Mouse (Mus musculus) spleen, adult 2 months (tissue): Measurements from ENCODE around the gene Heg1. TPM values are rescaled to one million over a fixed set of nuclear protein-coding genes. Genes with fewer than 3 reads are reported as not detected.

Experiments used
- DNase-seq, 2 experiments: peaks; one replicate each; pipeline versions ENCODE4 v3.0.0 to v3.0.0-alpha.2; 2012 to 2021; ENCODE audit warnings: low spot score in 2 of 2, low read depth in 1 of 2
- H3K27ac ChIP-seq: fragments of 200-500 bp; 2 replicates; pipeline ENCODE4 v1.5.1; 2012; ENCODE audit warnings: low read length, inconsistent platforms; ENCODE audit not compliant: insufficient read depth
- H3K27me3 ChIP-seq: fragments of 200-500 bp; 2 replicates; pipeline ENCODE4 v1.6.1; 2012; ENCODE audit warnings: mild to moderate bottlenecking, moderate library complexity, low read length, inconsistent platforms; ENCODE audit not compliant: control insufficient read depth, insufficient read depth
- H3K36me3 ChIP-seq: fragments of 200-500 bp; 2 replicates; pipeline ENCODE4 v1.6.1; 2012; ENCODE audit warnings: mild to moderate bottlenecking, low read length, inconsistent platforms; ENCODE audit not compliant: control insufficient read depth, insufficient read depth
- H3K4me1 ChIP-seq: fragments of 200-500 bp; 2 replicates; pipeline ENCODE4 v1.6.1; 2011; ENCODE audit warnings: inconsistent platforms; ENCODE audit not compliant: control insufficient read depth, insufficient read depth, insufficient read length
- H3K4me3 ChIP-seq: fragments of 200-500 bp; 2 replicates; pipeline ENCODE4 v1.5.1; 2011; ENCODE audit warnings: mild to moderate bottlenecking, inconsistent platforms; ENCODE audit not compliant: insufficient read depth, insufficient read length; ENCODE audit errors: extremely low read depth
- CTCF ChIP-seq: fragments of 200-500 bp; IDR thresholded peaks from 2 replicates; pipeline ENCODE4 v1.5.1; 2011; ENCODE audit warnings: mild to moderate bottlenecking, inconsistent platforms; ENCODE audit not compliant: insufficient read depth, insufficient read length, insufficient replicate concordance; ENCODE audit errors: extremely low read depth
- POLR2A ChIP-seq: fragments of 200-500 bp; IDR thresholded peaks from 2 replicates; pipeline ENCODE4 v1.6.1; 2011; ENCODE audit warnings: low read depth, low read length, inconsistent platforms
- WGBS: fragments of 180-500 bp; shearing (Covaris S2); methylation state at CpG from one replicate; pipeline ENCODE4 v1.1.7; 2018; 5-methylcytosine and 5-hydroxymethylcytosine counted together
- polyA plus RNA-seq: library from polyadenylated mRNA; depleted of rRNA; stranded (reverse); fragments of >200 nt; gene quantifications from 2 replicates; pipeline ENCODE4 v1.2.3, GENCODE M21; 2012

Gene Heg1
- polyA plus RNA-seq, 1 experiment, result 36.0 TPM

GRCm38 (mm10) chr16:33733864-33734263 is 49.7 kb downstream of the Heg1 start:
- Histone ChIP-seq H3K4me1 (peaks cover 34% of the 10 kb centered on the region; the same call in 1 of the 2 replicates), H3K36me3 (peaks cover 11% of the 10 kb centered on the region; the same call in 1 of the 2 replicates), H3K27ac (peak overlapping the region; percentile 84), H3K27me3 (no peaks in the 10 kb centered on the region), H3K4me3 (no peak overlapping the region)
- no peak for DNase-seq
- 68% methylated on average over 6 of the region's 6 CpGs for WGBS
- no peak for TF ChIP-seq CTCF
- no peak for TF ChIP-seq POLR2A

GRCm38 (mm10) chr16:33734545-33734944 is 50.4 kb downstream of the Heg1 start:
- WGBS, result 42% methylated on average over 10 of the region's 10 CpGs
- TF ChIP-seq POLR2A, result no peak
- no peak for TF ChIP-seq CTCF
- peak; percentile 58 to 61 for DNase-seq

DNA sequence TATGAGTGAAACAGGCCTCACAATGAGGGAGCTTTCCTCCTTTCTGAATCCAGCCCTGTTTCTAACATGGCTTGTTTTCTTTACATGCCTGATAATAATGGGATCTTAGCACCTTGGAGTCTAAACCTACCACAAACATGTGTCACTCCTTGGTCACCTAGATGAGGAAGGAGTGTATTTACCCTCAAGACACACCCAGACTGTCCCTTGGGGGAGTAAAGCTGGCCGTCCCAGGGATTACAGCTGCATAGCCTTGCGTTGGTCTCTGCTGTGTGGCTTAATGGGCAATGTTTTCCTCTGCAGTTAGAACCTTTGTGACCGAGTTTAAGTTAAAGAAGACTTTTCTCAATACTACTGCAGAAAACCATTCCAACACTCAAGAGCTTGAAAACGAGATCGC is 51.1 kb downstream of the Heg1 start:
- Histone ChIP-seq H3K4me3 (no peak overlapping the region), H3K27me3 (no peaks in the 10 kb centered on the region), H3K36me3 (peaks cover 7% of the 10 kb centered on the region; the same call in 1 of the 2 replicates), H3K27ac (peak overlapping the region; percentile 52; the same call in 1 of the 2 replicates), H3K4me1 (peaks cover 34% of the 10 kb centered on the region; the same call in 1 of the 2 replicates)
- DNase-seq, result no peak
- TF ChIP-seq POLR2A (no peak), CTCF (no peak)
- WGBS, result 58% methylated on average over 5 of the region's 5 CpGs

More at GRCm38 (mm10) chr16:33734545-33734944, 50.4 kb downstream of the Heg1 start:
- Histone ChIP-seq H3K27me3 (no peaks in the 10 kb centered on the region), H3K4me1 (peaks cover 34% of the 10 kb centered on the region; the same call in 1 of the 2 replicates), H3K4me3 (no peak overlapping the region), H3K36me3 (peaks cover 8% of the 10 kb centered on the region; the same call in 1 of the 2 replicates), H3K27ac (peak overlapping the region; percentile 84)

- no peak for TF ChIP-seq POLR2A
- TF ChIP-seq CTCF, result no peak
- Histone ChIP-seq H3K27me3 (no peaks in the 10 kb centered on the region), H3K36me3 (peaks cover 6% of the 10 kb centered on the region; the same call in 1 of the 2 replicates), H3K4me1 (peaks cover 34% of the 10 kb centered on the region; the same call in 1 of the 2 replicates), H3K4me3 (no peak overlapping the region), H3K27ac (peak overlapping the region; percentile 52)
- DNase-seq, result no peak
- 67% methylated on average over 5 of the region's 5 CpGs for WGBS
Measured at GRCm38 (mm10) chr16:33735791-33736190, 51.6 kb downstream of the Heg1 start.

DNA sequence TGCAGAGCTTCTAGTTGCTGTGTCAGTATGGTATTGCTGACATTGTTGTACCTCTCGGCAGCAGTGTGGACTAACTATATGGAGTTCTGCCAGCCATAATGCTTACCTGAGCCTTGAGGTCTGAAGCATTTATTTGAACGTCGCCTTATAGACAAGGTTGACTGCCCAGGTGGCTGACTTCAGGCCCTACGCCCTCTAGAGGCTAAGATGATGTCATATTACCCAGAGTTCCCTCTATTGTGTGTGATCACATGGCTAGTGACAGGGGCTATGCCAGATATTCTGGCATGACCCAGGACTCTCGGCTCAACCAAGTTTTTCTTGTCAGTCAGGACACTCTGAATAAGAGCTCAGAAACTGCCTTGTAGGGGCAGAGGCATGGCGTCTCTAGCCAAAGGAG is 52.6 kb downstream of the Heg1 start:
- no peak overlapping the region for H3K27ac ChIP-seq
- WGBS, result 67% methylated on average over 6 of the region's 6 CpGs
- H3K4me1 ChIP-seq, result peaks cover 30% of the 10 kb centered on the region; the same call in 1 of the 2 replicates
- no peak for TF ChIP-seq POLR2A
- H3K27me3 ChIP-seq, result no peaks in the 10 kb centered on the region
- no peak overlapping the region for H3K4me3 ChIP-seq
- no peak for DNase-seq
- peaks cover 9% of the 10 kb centered on the region; the same call in 1 of the 2 replicates for H3K36me3 ChIP-seq

DNA sequence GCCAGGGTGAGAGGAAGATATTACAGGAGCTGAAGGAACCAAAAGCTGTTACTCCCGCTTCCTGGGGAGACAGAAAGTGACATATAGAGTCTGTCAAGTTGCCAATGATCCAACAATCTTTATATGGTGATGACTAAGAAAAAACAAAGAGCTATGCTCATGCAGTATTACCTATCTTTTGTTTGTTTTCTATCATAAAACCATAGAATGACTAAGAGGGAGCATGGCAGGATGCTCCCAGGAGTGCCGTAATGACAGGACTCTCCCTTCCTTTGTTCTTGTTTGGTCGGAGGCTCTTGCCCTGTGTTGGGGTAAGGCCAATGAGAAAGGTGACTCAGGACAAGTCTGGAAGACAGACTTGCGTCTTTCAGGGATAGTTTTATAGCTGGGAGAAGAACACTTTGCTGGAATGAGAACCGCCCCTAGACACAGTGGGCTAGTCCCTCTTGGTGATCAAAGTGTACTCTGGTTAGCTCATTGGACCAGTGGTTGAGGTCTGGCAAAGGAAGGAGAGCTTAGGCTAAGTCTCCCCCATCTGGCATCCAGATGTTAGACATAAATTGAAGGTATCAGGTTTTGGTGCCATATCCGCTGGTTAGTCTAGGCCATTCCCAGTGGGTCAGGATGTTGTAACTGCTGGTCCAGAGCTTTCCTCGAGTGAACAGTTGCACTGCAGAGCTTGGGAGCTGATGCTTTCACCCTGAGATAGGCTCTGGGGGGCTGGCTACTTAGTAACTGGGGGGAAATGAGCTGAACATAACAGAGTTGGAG is 55.0 kb downstream of the Heg1 start:
- Histone ChIP-seq H3K4me3 (no peak overlapping the region), H3K27me3 (no peaks in the 10 kb centered on the region), H3K4me1 (peaks cover 20% of the 10 kb centered on the region; the same call in 1 of the 2 replicates), H3K36me3 (peaks cover 20% of the 10 kb centered on the region; the same call in 1 of the 2 replicates), H3K27ac (no peak overlapping the region)
- 90% methylated on average over 7 of the region's 7 CpGs for WGBS
- DNase-seq, result no peak
- TF ChIP-seq POLR2A (no peak), CTCF (no peak)

DNA sequence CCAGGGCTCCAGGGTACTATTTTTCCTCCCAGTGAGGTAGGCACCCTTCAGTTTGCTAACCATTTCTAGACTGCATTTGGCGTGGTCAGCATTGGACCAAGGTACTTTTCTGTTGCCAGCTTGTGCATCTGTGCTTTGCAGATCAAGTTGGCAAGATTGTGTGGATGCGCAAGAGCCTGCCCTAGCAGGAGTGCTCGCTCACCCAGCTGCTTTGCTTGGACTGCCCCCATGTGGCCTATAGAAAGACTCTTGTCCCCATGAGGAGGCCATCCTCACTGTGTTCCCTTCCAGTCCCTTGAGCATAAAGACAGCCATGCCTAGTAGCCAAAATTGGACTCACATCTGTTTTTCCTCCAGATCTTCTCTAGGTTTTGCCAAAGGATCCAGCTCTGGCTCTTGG is 55.6 kb downstream of the Heg1 start:
- Histone ChIP-seq H3K4me3 (no peak overlapping the region), H3K36me3 (peaks cover 21% of the 10 kb centered on the region; the same call in 1 of the 2 replicates), H3K27ac (no peak overlapping the region), H3K27me3 (no peaks in the 10 kb centered on the region), H3K4me1 (peaks cover 14% of the 10 kb centered on the region; the same call in 1 of the 2 replicates)
- TF ChIP-seq CTCF (peak; percentile 89), POLR2A (no peak)
- DNase-seq, result peak in 1 of 2 experiments; percentile 58
- 71% methylated on average over 3 of the region's 3 CpGs for WGBS
